Mouse (Mus musculus) limb, embryonic 14.5 days (tissue): ENCODE results near the gene Efr3b. TPM values are rescaled to one million over a fixed set of nuclear protein-coding genes. Genes with fewer than 3 reads are reported as not detected.

Source experiments
- ATAC-seq: fragments of 200-750 bp; cut with Nextera tagmentation; 2 replicates; pipeline ENCODE4 v1.8.0; 2017; ENCODE audit warnings: low read depth, moderate number of reproducible peaks, moderate TSS enrichment; ENCODE audit not compliant: low FRiP score
- DNase-seq: peaks from one replicate; pipeline ENCODE4 v3.0.0-alpha.2; 2015; ENCODE audit warnings: low spot score
- H3K27ac ChIP-seq: fragments of 300-500 bp; sonication (generic); replicated peaks from 2 replicates; pipeline ENCODE4 v1.5.1; 2014; ENCODE audit warnings: low read depth, mild to moderate bottlenecking, low read length, moderate library complexity, mixed read lengths
- H3K27me3 ChIP-seq: fragments of 300-500 bp; sonication (generic); 2 replicates; pipeline ENCODE4 v1.6.1; 2014; ENCODE audit warnings: low read length, mixed read lengths; ENCODE audit not compliant: control insufficient read depth, insufficient read depth
- H3K36me3 ChIP-seq: fragments of 300-500 bp; sonication (generic); 2 replicates; pipeline ENCODE4 v1.6.1; 2014; ENCODE audit warnings: mild to moderate bottlenecking, low read length, moderate library complexity, mixed read lengths; ENCODE audit not compliant: control insufficient read depth, insufficient read depth
- H3K4me1 ChIP-seq: fragments of 300-500 bp; sonication (generic); 2 replicates; pipeline ENCODE4 v1.6.1; 2014; ENCODE audit warnings: antibody characterized with exemption, low read length, mixed read lengths; ENCODE audit not compliant: control insufficient read depth, insufficient read depth
- H3K4me2 ChIP-seq: fragments of 300-500 bp; sonication (generic); replicated peaks from 2 replicates; pipeline ENCODE4 v1.6.1; 2014; ENCODE audit warnings: low read depth, mild to moderate bottlenecking, low read length, moderate library complexity; ENCODE audit not compliant: severe bottlenecking
- H3K4me3 ChIP-seq: fragments of 300-500 bp; sonication (generic); replicated peaks from 2 replicates; pipeline ENCODE4 v1.5.1; 2014; ENCODE audit warnings: low read length
- H3K9ac ChIP-seq: fragments of 300-500 bp; sonication (generic); 2 replicates; pipeline ENCODE4 v1.6.1; 2014; ENCODE audit warnings: mild to moderate bottlenecking, low read depth, low read length, moderate library complexity; ENCODE audit not compliant: severe bottlenecking
- H3K9me3 ChIP-seq: fragments of 300-500 bp; sonication (generic); 2 replicates; pipeline ENCODE4 v1.6.1; 2016; ENCODE audit warnings: low read length; ENCODE audit not compliant: control insufficient read depth
- POLR2A ChIP-seq: fragments of 200-500 bp; IDR thresholded peaks from 2 replicates; pipeline ENCODE4 v1.8.0; 2012; ENCODE audit warnings: inconsistent platforms, mild to moderate bottlenecking, moderate library complexity, borderline replicate concordance; ENCODE audit not compliant: insufficient read depth, insufficient read length; ENCODE audit errors: extremely low read depth
- WGBS: fragments of 180-500 bp; shearing (Covaris S2); extraction: QIAGEN DNeasy Blood & Tissue Kit; methylation state at CpG from one replicate; pipeline ENCODE4 v1.1.7; 2014; 5-methylcytosine and 5-hydroxymethylcytosine counted together
- polyA plus RNA-seq, 2 experiments: library from polyadenylated mRNA; depleted of rRNA in 1 of 2; stranded (reverse) in 1 of 2; unstranded in 1 of 2; fragments of >200 nt; fragmentation: Nextera tagmentation in 1 of 2; extraction: Ambion mirVana in 1 of 2; gene quantifications; 2 replicates each; pipeline versions ENCODE4 v1.2.1 to v1.2.3; 2012 to 2014

Gene Efr3b
- polyA plus RNA-seq, 2 experiments, result 3.5 to 6.2 TPM

DNA sequence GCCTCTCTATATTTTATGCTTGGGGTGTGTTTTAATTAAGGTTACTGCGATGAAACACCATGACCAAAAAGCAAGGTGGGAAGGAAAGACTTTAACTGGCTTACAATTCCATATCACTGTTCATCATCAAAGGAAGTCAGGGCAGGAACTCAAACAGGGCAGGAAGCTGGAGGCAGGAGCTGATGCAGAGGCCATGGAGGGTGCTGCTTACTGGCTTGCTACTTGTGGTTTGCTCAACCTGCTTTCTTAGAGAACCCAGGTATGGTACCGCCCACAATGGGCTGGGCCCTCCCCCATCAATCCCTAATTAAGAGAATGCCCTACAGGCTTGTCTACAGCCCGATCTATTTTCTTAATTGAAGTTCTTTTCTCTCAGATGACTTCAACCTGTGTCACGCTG is 27.4 kb downstream of the Efr3b start:
- no peaks in the 10 kb centered on the region for H3K36me3 ChIP-seq
- no peak overlapping the region for H3K9ac ChIP-seq
- H3K4me1 ChIP-seq, result peaks cover 7% of the 10 kb centered on the region
- no peak for TF ChIP-seq POLR2A
- DNase-seq, result no peak
- no peak for ATAC-seq
- H3K9me3 ChIP-seq, result no peaks in the 10 kb centered on the region
- no peak overlapping the region for H3K4me3 ChIP-seq
- H3K4me2 ChIP-seq, result no peak overlapping the region
- H3K27me3 ChIP-seq, result no peaks in the 10 kb centered on the region
- no peak overlapping the region for H3K27ac ChIP-seq
- WGBS, result 67% methylated on average over 4 of the region's 4 CpGs

DNA sequence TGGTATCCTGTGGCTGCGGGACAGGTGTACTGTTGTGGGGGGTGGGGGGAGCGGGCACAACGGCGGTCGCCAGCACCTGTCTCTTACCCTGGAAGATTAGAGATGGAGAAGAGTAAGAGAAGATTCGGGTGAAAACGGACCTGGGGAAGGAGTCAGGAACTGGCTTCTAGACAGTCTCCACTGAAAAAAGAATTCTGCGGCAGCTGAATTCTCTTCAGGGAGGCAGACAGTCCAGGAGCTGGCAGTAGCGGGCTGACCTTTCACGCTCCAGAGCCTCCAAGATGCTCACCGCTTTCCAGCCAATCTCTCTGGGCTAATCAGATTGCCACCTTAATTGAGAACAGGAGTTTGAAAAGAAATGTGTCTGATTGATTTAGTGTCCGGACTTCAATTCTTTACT is 30.0 kb downstream of the Efr3b start:
- TF ChIP-seq POLR2A, result no peak
- Histone ChIP-seq H3K4me2 (no peak overlapping the region), H3K4me3 (no peak overlapping the region), H3K27me3 (no peaks in the 10 kb centered on the region), H3K9me3 (no peaks in the 10 kb centered on the region), H3K27ac (no peak overlapping the region), H3K36me3 (no peaks in the 10 kb centered on the region), H3K9ac (no peak overlapping the region), H3K4me1 (peaks cover 7% of the 10 kb centered on the region)
- WGBS, result 22% methylated on average over 12 of the region's 12 CpGs
- DNase-seq (no peak), ATAC-seq (no peak)

DNA sequence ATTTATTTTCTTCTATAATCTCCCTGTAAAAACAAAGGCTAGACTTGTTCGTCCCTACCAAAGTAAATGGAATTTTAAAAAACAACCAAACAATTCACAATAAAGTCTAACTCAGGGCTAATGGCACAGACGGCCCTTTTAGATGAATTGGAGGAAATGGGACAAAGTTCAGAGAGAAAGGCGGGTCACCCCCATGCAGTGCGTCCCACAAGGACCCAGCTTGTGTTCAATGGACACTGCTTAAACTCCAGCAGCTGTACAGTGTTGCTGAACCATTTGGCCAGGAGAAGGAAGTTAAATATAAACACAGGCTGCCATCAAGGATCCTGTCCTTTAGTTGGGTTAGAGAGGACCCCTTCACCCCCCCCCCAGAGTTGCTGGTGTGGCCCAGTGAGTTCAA is 30.9 kb downstream of the Efr3b start:
- H3K9me3 ChIP-seq, result no peaks in the 10 kb centered on the region
- H3K36me3 ChIP-seq, result no peaks in the 10 kb centered on the region
- no peak overlapping the region for H3K4me2 ChIP-seq
- TF ChIP-seq POLR2A, result no peak
- DNase-seq, result no peak
- H3K4me3 ChIP-seq, result no peak overlapping the region
- H3K27ac ChIP-seq, result no peak overlapping the region
- H3K9ac ChIP-seq, result no peak overlapping the region
- H3K27me3 ChIP-seq, result no peaks in the 10 kb centered on the region
- 52% methylated on average over 4 of the region's 4 CpGs for WGBS
- peaks cover 7% of the 10 kb centered on the region for H3K4me1 ChIP-seq
- ATAC-seq, result no peak

DNA sequence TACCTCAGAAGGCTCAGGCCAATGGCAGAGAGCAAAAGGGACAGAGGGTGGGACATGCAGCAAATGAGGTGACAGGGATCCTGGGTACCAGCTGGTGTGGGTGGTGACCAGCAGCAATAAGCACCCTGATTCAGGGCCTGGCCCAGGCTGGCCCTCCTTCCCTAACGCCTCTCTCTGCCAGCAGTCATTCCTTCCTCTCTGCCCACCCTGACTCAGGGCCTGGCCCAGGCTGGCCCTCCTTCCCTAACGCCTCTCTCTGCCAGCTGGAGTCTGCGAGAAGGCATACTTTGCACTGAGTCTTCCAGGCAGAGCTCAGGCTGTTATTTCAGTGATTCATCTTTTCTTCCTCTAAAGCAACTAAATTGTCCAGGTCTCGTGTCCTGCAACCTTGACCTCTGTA is 31.5 kb downstream of the Efr3b start:
- no peaks in the 10 kb centered on the region for H3K27me3 ChIP-seq
- no peaks in the 10 kb centered on the region for H3K9me3 ChIP-seq
- TF ChIP-seq POLR2A, result no peak
- no peak overlapping the region for H3K9ac ChIP-seq
- WGBS, result 55% methylated on average over 4 of the region's 4 CpGs
- no peak overlapping the region for H3K4me2 ChIP-seq
- DNase-seq (no peak), ATAC-seq (no peak)
- no peaks in the 10 kb centered on the region for H3K36me3 ChIP-seq
- no peak overlapping the region for H3K4me3 ChIP-seq
- H3K4me1 ChIP-seq, result peaks cover 7% of the 10 kb centered on the region
- no peak overlapping the region for H3K27ac ChIP-seq

DNA sequence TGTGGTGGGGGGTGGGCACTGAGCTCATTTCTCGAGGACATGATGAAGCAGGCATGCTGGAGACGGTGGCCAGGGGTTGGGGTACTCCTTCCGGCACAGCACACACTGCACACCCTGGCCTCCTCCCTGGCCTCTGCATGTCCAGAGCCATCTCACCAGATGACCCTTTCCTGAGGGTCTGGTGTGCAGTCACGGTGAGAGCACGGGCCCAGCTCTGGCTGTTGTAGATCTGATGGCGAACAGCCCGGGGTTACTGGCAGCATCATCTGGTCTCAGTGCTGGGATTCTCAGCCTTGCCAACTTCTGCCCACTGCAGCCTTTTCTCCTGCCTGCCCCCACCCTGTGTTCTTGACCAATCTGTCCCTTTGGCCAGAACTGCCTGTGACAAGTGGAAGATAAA is 32.6 kb downstream of the Efr3b start:
- H3K27me3 ChIP-seq, result no peaks in the 10 kb centered on the region
- ATAC-seq, result no peak
- no peak overlapping the region for H3K9ac ChIP-seq
- no peak overlapping the region for H3K4me2 ChIP-seq
- no peaks in the 10 kb centered on the region for H3K9me3 ChIP-seq
- peaks cover 7% of the 10 kb centered on the region for H3K4me1 ChIP-seq
- H3K27ac ChIP-seq, result no peak overlapping the region
- H3K36me3 ChIP-seq, result no peaks in the 10 kb centered on the region
- no peak for TF ChIP-seq POLR2A
- H3K4me3 ChIP-seq, result no peak overlapping the region
- DNase-seq, result no peak
- 70% methylated on average over 7 of the region's 7 CpGs for WGBS

DNA sequence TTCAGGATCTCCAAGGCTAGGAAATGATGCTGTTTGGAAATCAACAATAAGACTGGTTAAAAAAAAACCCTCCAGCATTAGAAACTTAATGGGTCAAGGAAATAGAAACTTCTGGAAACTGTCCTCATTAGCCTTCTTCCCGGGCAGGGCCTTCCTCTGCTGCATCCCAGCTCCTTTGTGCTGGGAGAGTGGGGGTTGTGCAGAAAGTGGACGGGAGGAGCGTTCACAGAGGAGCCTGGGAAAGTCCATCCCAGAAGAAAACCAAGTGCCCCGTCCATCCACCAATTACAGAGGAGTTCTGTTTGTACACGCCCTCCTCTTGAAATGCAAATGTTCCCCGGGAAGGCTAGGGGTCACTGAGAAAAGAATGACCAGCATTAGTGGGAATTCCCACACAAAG is 34.1 kb downstream of the Efr3b start:
- ATAC-seq (no peak), DNase-seq (no peak)
- Histone ChIP-seq H3K4me3 (no peak overlapping the region), H3K4me2 (no peak overlapping the region), H3K27me3 (no peaks in the 10 kb centered on the region), H3K9ac (no peak overlapping the region), H3K36me3 (0 out of 2 replicates have a peak, but pooled peaks cover under 1% of the 10 kb centered on the region), H3K27ac (no peak overlapping the region), H3K4me1 (peaks cover 7% of the 10 kb centered on the region), H3K9me3 (no peaks in the 10 kb centered on the region)
- 34% methylated on average over 6 of the region's 6 CpGs for WGBS
- TF ChIP-seq POLR2A, result no peak
